Mouse (Mus musculus): ENCODE data around the gene Rbm43.

DNA sequence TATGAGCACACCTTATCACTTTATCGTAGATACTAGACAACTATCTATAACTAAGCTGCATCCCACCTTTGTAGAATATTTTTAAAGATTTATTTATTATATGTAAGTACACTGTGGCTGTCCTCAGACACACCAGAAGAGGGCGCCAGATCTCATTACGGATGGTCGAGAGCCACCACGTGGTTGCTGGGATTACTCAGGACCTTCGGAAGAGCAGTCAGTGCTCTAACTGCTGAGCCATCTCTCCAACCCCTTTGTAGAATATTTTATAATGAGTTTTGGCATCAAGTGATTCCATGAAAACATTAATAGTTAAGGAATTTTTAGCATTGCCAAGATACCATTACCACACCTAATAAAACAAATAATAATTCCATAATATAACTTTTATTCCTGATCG lies 20.4 kb downstream of the Rbm43 start:
- TF ChIP-seq TCF12 (IDR thresholded peaks at IDR 0.05; ENCODE audit: insufficient read depth, poor library complexity, severe bottlenecking): no peak
- TF ChIP-seq E2F4 (IDR thresholded peaks at IDR 0.05; ENCODE audit: insufficient read depth): no peak
- TF ChIP-seq POLR2A (IDR thresholded peaks at IDR 0.05; ENCODE audit: insufficient read length, low read depth): no peak
- no peak for TF ChIP-seq MAX (IDR thresholded peaks at IDR 0.05; ENCODE audit: low read depth)
- no peak for TF ChIP-seq TCF3 (IDR thresholded peaks at IDR 0.05; ENCODE audit: insufficient read length, low read depth)
- no peak for TF ChIP-seq MYOG (IDR thresholded peaks at IDR 0.05; ENCODE audit: control insufficient read depth in 1 of 3, insufficient read depth in 1 of 3, insufficient read length in 2 of 3, low read depth in 2 of 3)
